Mouse (Mus musculus): ENCODE data around the gene Rhoq. TPM values are rescaled to one million over a fixed set of nuclear protein-coding genes. Genes with fewer than 3 reads are reported as not detected.

Gene Rhoq
- 9.8 TPM for polyA plus RNA-seq (2015; fragmentation: Illumina TruSeq; extraction: RNeasy Lipid Tissue Mini Kit (QIAGEN cat#74804); ENCODE audit: insufficient read depth, low read depth, low replicate concordance)

GRCm38 (mm10) chr17:86962894-86963585 is at the start of gene Rhoq:
TSS of gene Rhoq (plus strand) at chr17:86963082.

GRCm38 (mm10) chr17:86917048-86917447 is 45.8 kb upstream of the Rhoq start, which contains the start of gene Tmem247:
TSS of gene Tmem247 (plus strand) at chr17:86917348.

GRCm38 (mm10) chr17:86947840-86948796 is 14.8 kb upstream of the Rhoq start, which contains the start of gene Atp6v1e2:
TSS of gene Atp6v1e2 (minus strand) at chr17:86947897.

GRCm38 (mm10) chr17:87025269-87025949 is 62.5 kb downstream of the Rhoq start, which contains the start of the genes Pigf and Cript:
TSS of gene Pigf (minus strand) at chr17:87025406.
TSS of gene Cript (plus strand) at chr17:87025550.

Other genes starting within 250 kb of the Rhoq start
- gene Epas1, start 209.4 kb upstream of the Rhoq start, polyA plus RNA-seq (2015; fragmentation: Illumina TruSeq; extraction: RNeasy Lipid Tissue Mini Kit (QIAGEN cat#74804); ENCODE audit: insufficient read depth, low read depth, low replicate concordance): 45.8 TPM
- not detected for gene Tmem247, start 45.7 kb upstream of the Rhoq start, polyA plus RNA-seq (2015; fragmentation: Illumina TruSeq; extraction: RNeasy Lipid Tissue Mini Kit (QIAGEN cat#74804); ENCODE audit: insufficient read depth, low read depth, low replicate concordance)
- gene Atp6v1e2, start 15.2 kb upstream of the Rhoq start, polyA plus RNA-seq (2015; fragmentation: Illumina TruSeq; extraction: RNeasy Lipid Tissue Mini Kit (QIAGEN cat#74804); ENCODE audit: insufficient read depth, low read depth, low replicate concordance): not detected
- gene Pigf, start 62.3 kb downstream of the Rhoq start, polyA plus RNA-seq (2015; fragmentation: Illumina TruSeq; extraction: RNeasy Lipid Tissue Mini Kit (QIAGEN cat#74804); ENCODE audit: insufficient read depth, low read depth, low replicate concordance): 4.2 TPM
- gene Cript, start 62.5 kb downstream of the Rhoq start, polyA plus RNA-seq (2015; fragmentation: Illumina TruSeq; extraction: RNeasy Lipid Tissue Mini Kit (QIAGEN cat#74804); ENCODE audit: insufficient read depth, low read depth, low replicate concordance): 15.6 TPM
- 4.7 TPM for gene Socs5, start 144.6 kb downstream of the Rhoq start, polyA plus RNA-seq (2015; fragmentation: Illumina TruSeq; extraction: RNeasy Lipid Tissue Mini Kit (QIAGEN cat#74804); ENCODE audit: insufficient read depth, low read depth, low replicate concordance)